Comparison of ENCODE assay signal across 12 mouse cellular contexts in the genomic region with DNA sequence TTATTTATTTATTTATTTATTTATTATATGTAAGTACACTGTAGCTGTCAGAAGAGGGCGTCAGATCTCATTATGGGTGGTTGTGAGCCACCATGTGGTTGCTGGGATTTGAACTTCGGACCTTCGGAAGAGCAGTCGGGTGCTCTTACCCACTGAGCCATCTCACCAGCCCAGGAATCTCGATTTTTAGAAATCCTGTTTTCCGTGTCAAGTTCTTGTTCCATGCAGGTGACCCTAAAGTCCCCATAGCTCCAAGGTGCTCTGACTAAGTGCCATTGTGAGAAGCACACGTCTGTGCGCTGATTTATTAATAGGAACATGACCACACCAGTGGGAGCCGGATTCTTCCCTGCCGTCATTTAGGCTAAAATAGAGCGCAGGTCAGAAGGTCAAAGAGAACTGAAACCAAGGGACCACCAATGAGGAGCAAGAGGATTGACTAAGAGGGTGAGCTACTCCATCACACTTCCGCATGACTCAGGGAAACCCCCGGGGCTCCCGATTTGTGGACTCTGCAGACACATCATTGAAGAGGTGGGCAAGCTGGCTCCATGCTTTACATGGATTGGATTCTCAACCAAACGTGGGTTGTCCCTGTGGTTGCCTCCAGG. TPM values are rescaled to one million over a fixed set of nuclear protein-coding genes. Genes with fewer than 3 reads are reported as not detected.
DNase-seq lines count a peak whose midpoint lies in the region; ATAC-seq and TF ChIP-seq lines count a peak whose summit lies in the region.
"Had no signal": no experiment of that assay in that cellular context is flagged by ENCODE, and none has a peak within 500 bp of the region (broad histone marks: within the 10 kb centered on the region; RNA-seq: fewer than 3 reads in every experiment).

No protein-coding gene starts in this region.

- no peak overlapping the region for H3K4me2 ChIP-seq in heart, postnatal 0 days (ENCODE audit: low read depth, low read length)
- H3K4me2 ChIP-seq in intestine, embryonic 16.5 days (ENCODE audit: low read depth, low read length) = no peak overlapping the region
- H3K4me2 ChIP-seq: liver, embryonic 13.5 days had no signal

- peak; percentile 65 for ATAC-seq in heart, postnatal 0 days (ENCODE audit: insufficient read depth, low read depth)
- ATAC-seq in intestine, embryonic 16.5 days = no peak

- H3K27ac ChIP-seq in heart, postnatal 0 days (ENCODE audit: low read depth) = peak overlapping the region; percentile 34; the same call in 1 of the 2 replicates
- no peak overlapping the region for H3K27ac ChIP-seq in intestine, embryonic 16.5 days (ENCODE audit: low read length)
- H3K27ac ChIP-seq: liver, embryonic 13.5 days had no signal

- WGBS in heart, postnatal 0 days = 55% methylated on average over 15 of the region's 15 CpGs
- 79% methylated on average over 15 of the region's 15 CpGs for WGBS in intestine, embryonic 16.5 days

- H3K4me3 ChIP-seq in heart, postnatal 0 days (ENCODE audit: low read depth, low read length) = no peak overlapping the region
- H3K4me3 ChIP-seq in intestine, embryonic 16.5 days (ENCODE audit: low read length) = no peak overlapping the region
- H3K4me3 ChIP-seq: liver, embryonic 13.5 days had no signal

- peaks cover 14% of the 10 kb centered on the region; the same call in 1 of the 2 replicates for H3K4me1 ChIP-seq in heart, postnatal 0 days (ENCODE audit: control insufficient read depth, insufficient read depth)
- H3K4me1 ChIP-seq in intestine, embryonic 16.5 days (ENCODE audit: control insufficient read depth, insufficient read depth, low read length) = peaks cover 4% of the 10 kb centered on the region

- peak; percentile 30 for DNase-seq in layer of hippocampus, adult 11-12 months (ENCODE audit: low spot score)
- no peak for DNase-seq in layer of hippocampus, postnatal 14 days (ENCODE audit: low spot score in 2 of 2)
- peak; percentile 68 for DNase-seq in ZHBTc4 (ENCODE audit: low read depth, low spot score)
- peak; percentile 54 for DNase-seq in heart, postnatal 0 days (ENCODE audit: low spot score)
- peak; percentile 33 for DNase-seq in mesoderm, embryonic 11.5 days (ENCODE audit: low read depth, low spot score)
- no peak for DNase-seq in frontal cortex, postnatal 36 days (ENCODE audit: low spot score in 2 of 2)
- DNase-seq: adrenal gland, adult 8-10 months; cerebellum, adult 18-20 months; liver, embryonic 13.5 days; thymus, adult 18-20 months had no signal

- H3K9me3 ChIP-seq in heart, postnatal 0 days (replicated peaks; ENCODE audit: control insufficient read depth, low read length) = no peaks in the 10 kb centered on the region
- H3K9me3 ChIP-seq in intestine, embryonic 16.5 days (ENCODE audit: control insufficient read depth, low read length) = no peaks in the 10 kb centered on the region
- H3K9me3 ChIP-seq: G1E; liver, embryonic 13.5 days had no signal

- TF ChIP-seq CTCF in heart, postnatal 0 days (IDR thresholded peaks at IDR 0.05; ENCODE audit: low read depth) = no peak

- no peak overlapping the region for H3K9ac ChIP-seq in heart, postnatal 0 days (replicated peaks; ENCODE audit: low read depth, low read length)
- no peak overlapping the region for H3K9ac ChIP-seq in intestine, embryonic 16.5 days (ENCODE audit: low read depth, low read length)
- H3K9ac ChIP-seq: liver, embryonic 13.5 days had no signal

- H3K36me3 ChIP-seq in heart, postnatal 0 days (replicated peaks; ENCODE audit: control insufficient read depth, insufficient read depth, low read length) = no peaks in the 10 kb centered on the region
- H3K36me3 ChIP-seq in intestine, embryonic 16.5 days (ENCODE audit: control insufficient read depth, insufficient read depth, low read length) = no peaks in the 10 kb centered on the region
- H3K36me3 ChIP-seq: G1E; liver, embryonic 13.5 days had no signal

- TF ChIP-seq EP300 in heart, postnatal 0 days (IDR thresholded peaks at IDR 0.05; ENCODE audit: low read depth) = no peak

- H3K27me3 ChIP-seq in heart, postnatal 0 days (ENCODE audit: control insufficient read depth, insufficient read depth, low read length) = no peaks in the 10 kb centered on the region
- H3K27me3 ChIP-seq in intestine, embryonic 16.5 days (replicated peaks; ENCODE audit: control insufficient read depth, insufficient read depth, low read length) = no peaks in the 10 kb centered on the region
- H3K27me3 ChIP-seq: liver, embryonic 13.5 days had no signal

RNA-seq across cellular contexts. Expression of a gene that starts 4.5 kb away (rescaled TPM):
- total RNA-seq in layer of hippocampus, postnatal 14 days (2021) = 10 to 100 TPM; 26.3 TPM
- 39.8 and 88.5 TPM in 2 replicates for total RNA-seq in heart, postnatal 0 days (2014; rRNA removed; ENCODE audit: low replicate concordance)
- 22.6 and 23.6 TPM in 2 replicates for polyA plus RNA-seq in heart, postnatal 0 days (2015; fragmentation: Nextera tagmentation; extraction: Ambion mirVana)
- polyA plus RNA-seq in intestine, embryonic 16.5 days (2015; fragmentation: Nextera tagmentation; extraction: Ambion mirVana) = 64.3 and 66.2 TPM in 2 replicates

RNA-seq across cellular contexts. Expression of a gene that starts 30.4 kb away (rescaled TPM):
- 10 to 100 TPM; 12.2 to 13.0 TPM for total RNA-seq in layer of hippocampus, postnatal 14 days (2021)
- 3.7 and 22.0 TPM in 2 replicates for total RNA-seq in heart, postnatal 0 days (2014; rRNA removed; ENCODE audit: low replicate concordance)
- polyA plus RNA-seq in heart, postnatal 0 days (2015; fragmentation: Nextera tagmentation; extraction: Ambion mirVana) = 1.3 and 2.0 TPM in 2 replicates
- 1.4 TPM in 2 replicates for polyA plus RNA-seq in intestine, embryonic 16.5 days (2015; fragmentation: Nextera tagmentation; extraction: Ambion mirVana)

Comparison
In these comparisons a context has a peak if more than half of its experiments do, and no peak if none do; other contexts are left out.
1. DNase-seq: peak in layer of hippocampus, adult 11-12 months (single experiment), ZHBTc4 (single experiment), heart, postnatal 0 days (single experiment) and mesoderm, embryonic 11.5 days (single experiment); none in layer of hippocampus, postnatal 14 days (0 of 2) and frontal cortex, postnatal 36 days (0 of 2).